Mouse (Mus musculus): ENCODE measurements at regions not wholly inside any gene's neighbourhood (a gene's known extent, or its start where the extent isn't known, plus 50 kb on each side); places are given as distances from the start of the nearest gene placed in this dataset.

DNA sequence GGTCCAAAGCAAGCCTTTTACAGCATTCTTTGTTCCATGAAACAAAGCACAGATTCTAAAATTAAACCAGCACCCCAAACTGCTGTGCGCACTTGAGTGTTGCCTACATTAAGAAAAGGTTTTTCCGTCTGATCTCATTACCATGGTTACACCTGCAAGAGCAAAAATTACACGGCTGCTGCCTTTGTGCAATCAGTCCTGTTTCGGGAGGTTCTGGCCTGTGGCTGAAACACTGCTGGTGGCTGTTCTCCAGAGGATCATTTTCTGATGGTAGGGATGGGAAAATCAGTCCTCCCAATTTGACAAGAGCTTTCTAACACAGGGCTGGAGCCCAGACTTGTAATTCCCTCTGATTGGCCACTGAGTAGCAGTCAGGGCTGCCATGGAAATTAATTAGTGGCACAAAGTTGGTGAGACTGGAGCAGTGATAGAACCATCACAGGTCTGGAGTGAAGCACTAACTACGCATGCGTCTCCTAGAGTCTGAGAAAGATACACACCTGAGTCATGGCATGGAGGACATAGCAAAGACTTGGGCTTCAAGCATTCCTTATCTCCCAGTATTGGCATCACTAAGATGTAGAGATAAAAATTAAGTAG lies 114.8 kb upstream of the Fam49a start:
- WGBS (ENCODE audit: insufficient replicate concordance), result 62% methylated on average over 6 of the region's 6 CpGs
- ATAC-seq (ENCODE audit: low read depth) (no peak), DNase-seq (no peak)
- Histone ChIP-seq H3K4me3 (replicated peaks) (no peak overlapping the region), H3K4me1 (replicated peaks) (no peaks in the 10 kb centered on the region), H3K9ac (no peak overlapping the region), H3K4me2 (no peak overlapping the region), H3K27me3 (no peaks in the 10 kb centered on the region), H3K36me3 (no peaks in the 10 kb centered on the region), H3K9me3 (replicated peaks) (no peaks in the 10 kb centered on the region), H3K27ac (no peak overlapping the region)

DNA sequence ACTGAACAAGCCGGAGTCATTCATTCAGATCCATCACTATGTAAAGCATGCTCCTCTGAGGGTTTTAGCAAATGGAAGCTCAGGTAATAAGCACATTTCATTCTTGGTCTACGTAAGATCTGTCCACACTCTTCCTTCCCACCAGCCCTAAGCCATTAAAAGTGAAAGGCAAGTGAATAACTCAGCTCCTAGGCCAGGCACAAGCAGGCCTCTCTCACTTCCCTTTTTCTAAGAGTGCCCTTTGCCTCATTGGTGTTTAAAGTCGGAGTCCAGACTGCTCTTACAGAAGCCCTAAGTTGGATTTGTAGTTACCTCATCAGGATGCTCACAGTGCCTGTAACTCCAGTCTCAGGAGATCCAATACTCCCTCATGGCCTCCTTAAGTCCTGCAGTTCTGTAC lies 114.1 kb upstream of the Fam49a start:
- Histone ChIP-seq H3K4me1 (replicated peaks) (no peaks in the 10 kb centered on the region), H3K9ac (no peak overlapping the region), H3K27me3 (no peaks in the 10 kb centered on the region), H3K27ac (no peak overlapping the region), H3K36me3 (no peaks in the 10 kb centered on the region), H3K4me2 (no peak overlapping the region), H3K9me3 (replicated peaks) (no peaks in the 10 kb centered on the region), H3K4me3 (replicated peaks) (no peak overlapping the region)
- no peak for DNase-seq
- no peak for ATAC-seq (ENCODE audit: low read depth)
- 43% methylated on average over 3 of the region's 3 CpGs for WGBS (ENCODE audit: insufficient replicate concordance)

GRCm38 (mm10) chr12:12148659-12149399 lies 113.1 kb upstream of the Fam49a start:
- no peaks in the 10 kb centered on the region for H3K4me1 ChIP-seq (replicated peaks)
- H3K27ac ChIP-seq, result no peak overlapping the region
- no peak overlapping the region for H3K4me3 ChIP-seq (replicated peaks)
- H3K36me3 ChIP-seq, result no peaks in the 10 kb centered on the region
- no peak overlapping the region for H3K9ac ChIP-seq
- H3K9me3 ChIP-seq (replicated peaks), result no peaks in the 10 kb centered on the region
- H3K4me2 ChIP-seq, result no peak overlapping the region
- whole genome bisulfite sequencing (ENCODE audit: insufficient replicate concordance), result 44% methylated on average over 3 of the region's 3 CpGs
- ATAC-seq (ENCODE audit: low read depth), result no peak
- no peaks in the 10 kb centered on the region for H3K27me3 ChIP-seq
- no peak for DNase-seq

GRCm38 (mm10) chr12:12164411-12164810 lies 97.5 kb upstream of the Fam49a start:
- Histone ChIP-seq H3K4me3 (replicated peaks) (no peak overlapping the region), H3K4me2 (no peak overlapping the region), H3K27ac (no peak overlapping the region), H3K36me3 (no peaks in the 10 kb centered on the region), H3K4me1 (replicated peaks) (no peaks in the 10 kb centered on the region), H3K27me3 (no peaks in the 10 kb centered on the region), H3K9ac (no peak overlapping the region), H3K9me3 (replicated peaks) (no peaks in the 10 kb centered on the region)
- DNase-seq, result no peak
- ATAC-seq (ENCODE audit: low read depth), result no peak
- WGBS (ENCODE audit: insufficient replicate concordance), result 11% methylated on average over 1 of the region's 1 CpGs

DNA sequence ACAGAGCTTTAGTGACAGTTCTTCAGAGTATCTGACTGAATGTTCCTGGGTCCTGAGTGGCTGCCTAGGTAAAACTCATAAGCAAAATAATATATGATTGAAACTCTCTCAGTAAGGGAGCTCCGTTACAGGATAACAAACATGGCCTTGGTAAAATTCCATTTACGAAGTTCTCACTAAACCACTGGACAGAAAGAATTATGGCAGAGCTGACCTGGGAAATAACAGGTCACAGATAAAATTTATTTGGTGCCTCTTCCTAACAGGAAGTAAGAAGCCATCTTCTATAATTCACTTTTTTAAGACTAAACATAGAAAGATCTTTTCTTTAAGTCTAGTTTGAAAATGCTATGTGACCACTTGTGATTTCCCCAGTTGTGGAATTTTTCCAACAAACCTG lies 91.4 kb upstream of the Fam49a start:
- Histone ChIP-seq H3K9ac (no peak overlapping the region), H3K9me3 (replicated peaks) (no peaks in the 10 kb centered on the region), H3K36me3 (no peaks in the 10 kb centered on the region), H3K4me3 (replicated peaks) (no peak overlapping the region), H3K27me3 (no peaks in the 10 kb centered on the region), H3K4me2 (no peak overlapping the region), H3K4me1 (replicated peaks) (no peaks in the 10 kb centered on the region), H3K27ac (no peak overlapping the region)
- ATAC-seq (ENCODE audit: low read depth), result no peak
- WGBS (ENCODE audit: insufficient replicate concordance), result 75% methylated on average over 2 of the region's 2 CpGs
- DNase-seq, result no peak

DNA sequence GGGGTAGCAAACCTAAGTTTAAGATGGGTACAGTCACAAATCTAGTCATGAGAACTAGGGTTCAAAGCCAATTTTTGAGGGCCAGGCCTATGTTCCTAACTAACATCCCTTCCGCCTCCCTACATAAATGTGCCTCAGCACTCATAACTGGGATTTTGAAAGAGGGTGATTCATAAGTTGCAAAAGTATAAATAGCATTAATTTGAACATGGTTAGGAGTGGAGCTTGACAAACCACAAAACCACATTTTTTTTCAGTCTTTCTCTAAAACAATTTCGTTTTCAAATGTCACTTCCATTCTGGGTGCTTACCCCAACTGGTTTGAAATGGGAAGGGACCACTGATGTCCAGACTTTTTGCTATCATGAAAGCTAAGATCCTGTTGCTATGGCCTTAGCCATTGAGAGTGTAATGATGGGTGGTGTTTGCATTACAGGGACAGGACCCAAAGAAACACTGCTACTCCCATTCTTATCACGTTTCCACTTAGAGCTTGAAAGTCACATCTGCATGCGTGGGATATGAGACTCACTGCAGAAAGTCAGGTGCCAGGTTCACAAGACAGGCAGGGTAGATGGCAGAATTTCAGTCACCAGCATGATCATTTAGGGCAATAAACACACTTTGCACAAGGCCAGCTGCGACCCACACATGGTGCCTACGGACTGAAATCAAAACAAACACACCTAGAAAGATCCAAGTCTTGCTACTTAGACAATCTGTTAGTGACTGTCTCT lies 89.7 kb upstream of the Fam49a start:
- Histone ChIP-seq H3K9me3 (replicated peaks) (no peaks in the 10 kb centered on the region), H3K4me3 (replicated peaks) (no peak overlapping the region), H3K27me3 (no peaks in the 10 kb centered on the region), H3K27ac (no peak overlapping the region), H3K9ac (no peak overlapping the region), H3K4me2 (no peak overlapping the region), H3K36me3 (no peaks in the 10 kb centered on the region), H3K4me1 (replicated peaks) (peaks cover 8% of the 10 kb centered on the region; the same call in 1 of the 2 replicates)
- ATAC-seq (ENCODE audit: low read depth), result no peak
- WGBS (ENCODE audit: insufficient replicate concordance), result 49% methylated on average over 6 of the region's 6 CpGs
- no peak for DNase-seq

- ATAC-seq (ENCODE audit: low read depth) (peak; percentile 76), DNase-seq (peak; percentile 21)
- no peak overlapping the region for H3K27ac ChIP-seq
- no peaks in the 10 kb centered on the region for H3K27me3 ChIP-seq
- H3K36me3 ChIP-seq, result no peaks in the 10 kb centered on the region
- H3K4me3 ChIP-seq (replicated peaks), result 0 out of 2 replicates have a peak overlapping the region, but pooled peaks have one; percentile 20
- H3K9ac ChIP-seq, result no peak overlapping the region
- H3K9me3 ChIP-seq (replicated peaks), result no peaks in the 10 kb centered on the region
- 7% methylated on average over 13 of the region's 13 CpGs for WGBS (ENCODE audit: insufficient replicate concordance)
- peak overlapping the region; percentile 49 for H3K4me2 ChIP-seq
- H3K4me1 ChIP-seq (replicated peaks), result peaks cover 8% of the 10 kb centered on the region; the same call in 1 of the 2 replicates
Observed at GRCm38 (mm10) chr12:12176331-12177263, 85.3 kb upstream of the Fam49a start.

GRCm38 (mm10) chr12:12177264-12178043 lies 84.5 kb upstream of the Fam49a start:
- no peaks in the 10 kb centered on the region for H3K27me3 ChIP-seq
- H3K9ac ChIP-seq, result no peak overlapping the region
- H3K27ac ChIP-seq, result no peak overlapping the region
- H3K4me1 ChIP-seq (replicated peaks), result peaks cover 8% of the 10 kb centered on the region; the same call in 1 of the 2 replicates
- no peaks in the 10 kb centered on the region for H3K36me3 ChIP-seq
- no peaks in the 10 kb centered on the region for H3K9me3 ChIP-seq (replicated peaks)
- H3K4me2 ChIP-seq, result no peak overlapping the region
- ATAC-seq (ENCODE audit: low read depth) (no peak), DNase-seq (no peak)
- no peak overlapping the region for H3K4me3 ChIP-seq (replicated peaks)
- WGBS (ENCODE audit: insufficient replicate concordance), result 62% methylated on average over 6 of the region's 6 CpGs

DNA sequence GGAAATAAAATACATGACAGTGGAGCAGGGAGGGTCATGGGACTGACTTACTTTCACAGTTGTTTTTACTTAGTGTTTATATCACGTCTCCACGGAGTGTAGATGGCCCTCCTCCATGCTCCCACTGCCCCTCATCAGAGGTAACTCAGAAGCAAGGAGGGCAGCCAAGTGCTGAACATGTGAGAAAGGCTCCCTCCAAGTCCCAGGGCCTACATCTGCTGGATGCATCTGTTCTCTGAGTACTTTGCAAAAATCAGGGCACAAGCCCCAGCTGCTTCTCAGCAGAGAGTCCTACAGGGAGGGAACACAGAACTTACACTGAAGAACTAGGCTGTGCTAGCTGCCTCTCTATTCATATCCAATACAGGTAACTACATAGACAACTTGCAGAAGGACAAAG lies 83.5 kb upstream of the Fam49a start:
- Histone ChIP-seq H3K4me2 (no peak overlapping the region), H3K4me1 (replicated peaks) (peaks cover 8% of the 10 kb centered on the region; the same call in 1 of the 2 replicates), H3K36me3 (no peaks in the 10 kb centered on the region), H3K9me3 (replicated peaks) (no peaks in the 10 kb centered on the region), H3K27ac (no peak overlapping the region), H3K9ac (no peak overlapping the region), H3K4me3 (replicated peaks) (no peak overlapping the region), H3K27me3 (no peaks in the 10 kb centered on the region)
- no peak for DNase-seq
- WGBS (ENCODE audit: insufficient replicate concordance), result 59% methylated on average over 2 of the region's 2 CpGs
- ATAC-seq (ENCODE audit: low read depth), result no peak

GRCm38 (mm10) chr12:12179292-12179865 lies 82.6 kb upstream of the Fam49a start:
- Histone ChIP-seq H3K9me3 (replicated peaks) (no peaks in the 10 kb centered on the region), H3K4me3 (replicated peaks) (no peak overlapping the region), H3K36me3 (no peaks in the 10 kb centered on the region), H3K9ac (no peak overlapping the region), H3K4me1 (replicated peaks) (peaks cover 8% of the 10 kb centered on the region; the same call in 1 of the 2 replicates), H3K4me2 (no peak overlapping the region), H3K27me3 (no peaks in the 10 kb centered on the region), H3K27ac (no peak overlapping the region)
- DNase-seq (no peak), ATAC-seq (ENCODE audit: low read depth) (no peak)
- WGBS (ENCODE audit: insufficient replicate concordance), result 57% methylated on average over 10 of the region's 10 CpGs

All from liver, embryonic 13.5 days (tissue).